Mouse (Mus musculus): Measurements from ENCODE around the gene Ncmap. TPM values are rescaled to one million over a fixed set of nuclear protein-coding genes. Genes with fewer than 3 reads are reported as not detected.

Gene Ncmap
- polyA plus RNA-seq, 1 experiment from 2014 or later, result 0.37 TPM

DNA sequence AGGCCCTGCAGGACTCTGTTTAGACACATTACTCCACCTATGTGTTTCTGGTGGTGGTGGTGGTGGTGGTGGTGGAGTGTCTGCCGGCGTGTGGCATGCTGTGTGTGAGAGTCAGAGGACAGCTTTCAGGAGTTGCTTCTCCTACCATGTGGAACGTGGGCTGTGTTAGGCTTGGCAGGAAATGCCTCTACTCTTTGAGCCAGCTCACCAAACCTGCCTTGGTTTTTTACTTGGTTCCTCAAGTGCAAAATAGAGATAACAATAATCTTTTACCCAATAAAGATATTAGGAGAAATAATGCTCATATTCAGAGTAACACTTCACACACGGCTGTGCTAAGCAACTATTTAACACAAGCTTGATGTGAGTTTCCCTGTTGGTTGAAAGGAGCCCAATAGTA is 31.4 kb upstream of the Ncmap start:
- Histone ChIP-seq H3K36me3 (peaks cover 4% of the 10 kb centered on the region), H3K4me2 (no peak overlapping the region), H3K4me1 (replicated peaks) (peaks cover 12% of the 10 kb centered on the region), H3K27ac (ENCODE audit: poor library complexity, severe bottlenecking) (no peak overlapping the region), H3K27me3 (replicated peaks) (no peaks in the 10 kb centered on the region), H3K9ac (no peak overlapping the region), H3K4me3 (no peak overlapping the region), H3K9me3 (replicated peaks) (no peaks in the 10 kb centered on the region)
- 65% methylated on average over 4 of the region's 4 CpGs for WGBS
- no peak for ATAC-seq (ENCODE audit: insufficient number of reproducible peaks, low FRiP score)

DNA sequence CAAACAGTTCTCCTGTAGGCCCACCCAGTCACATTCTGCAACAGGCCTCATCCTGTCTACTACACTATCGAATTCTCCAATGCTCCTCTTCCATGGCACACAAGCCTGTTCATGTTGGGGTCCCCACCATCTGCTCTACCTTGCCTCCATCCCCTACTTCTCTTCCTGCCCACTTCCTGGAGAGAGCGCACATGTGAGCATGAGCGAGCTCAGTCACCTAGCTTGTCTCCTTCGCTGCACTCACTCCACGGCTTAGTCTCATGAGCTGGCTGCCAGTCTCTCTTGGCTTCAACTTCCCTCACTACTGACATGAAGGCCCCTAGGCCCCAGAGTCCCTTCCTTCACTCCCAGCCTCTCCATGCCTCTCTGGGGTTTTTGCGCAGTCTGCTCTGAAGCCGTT is 28.6 kb upstream of the Ncmap start:
- WGBS, result 84% methylated on average over 7 of the region's 7 CpGs
- Histone ChIP-seq H3K36me3 (peaks cover 25% of the 10 kb centered on the region), H3K27ac (ENCODE audit: poor library complexity, severe bottlenecking) (no peak overlapping the region), H3K4me1 (replicated peaks) (peaks cover 5% of the 10 kb centered on the region; the same call in 1 of the 2 replicates), H3K9me3 (replicated peaks) (no peaks in the 10 kb centered on the region), H3K4me2 (no peak overlapping the region), H3K4me3 (no peak overlapping the region), H3K27me3 (replicated peaks) (no peaks in the 10 kb centered on the region), H3K9ac (no peak overlapping the region)
- no peak for ATAC-seq (ENCODE audit: insufficient number of reproducible peaks, low FRiP score)

DNA sequence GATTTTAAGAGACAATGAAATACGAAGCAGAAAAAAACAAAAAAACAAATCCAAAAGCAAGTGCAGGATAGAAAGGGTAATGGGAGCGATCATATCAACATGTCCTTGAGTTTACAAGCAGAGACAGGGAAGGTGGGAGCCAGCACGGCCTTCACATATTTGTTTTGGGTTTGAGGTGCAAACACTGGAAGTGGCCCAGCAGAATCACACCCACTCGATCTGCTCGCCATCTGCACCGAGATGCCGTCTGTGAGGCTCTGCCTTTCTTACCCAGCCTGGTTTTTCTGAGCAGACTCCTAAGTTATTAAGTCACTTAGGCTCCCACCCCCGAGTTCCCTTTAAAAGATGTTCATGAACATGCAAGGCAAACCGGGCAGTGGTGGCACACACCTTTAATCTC is 27.6 kb upstream of the Ncmap start:
- H3K27ac ChIP-seq (ENCODE audit: poor library complexity, severe bottlenecking), result no peak overlapping the region
- peaks cover 26% of the 10 kb centered on the region for H3K36me3 ChIP-seq
- H3K9me3 ChIP-seq (replicated peaks), result no peaks in the 10 kb centered on the region
- no peaks in the 10 kb centered on the region for H3K27me3 ChIP-seq (replicated peaks)
- no peak overlapping the region for H3K4me2 ChIP-seq
- ATAC-seq (ENCODE audit: insufficient number of reproducible peaks, low FRiP score), result no peak
- H3K9ac ChIP-seq, result no peak overlapping the region
- H3K4me1 ChIP-seq (replicated peaks), result peaks cover 5% of the 10 kb centered on the region; the same call in 1 of the 2 replicates
- H3K4me3 ChIP-seq, result no peak overlapping the region
- 79% methylated on average over 9 of the region's 9 CpGs for WGBS

DNA sequence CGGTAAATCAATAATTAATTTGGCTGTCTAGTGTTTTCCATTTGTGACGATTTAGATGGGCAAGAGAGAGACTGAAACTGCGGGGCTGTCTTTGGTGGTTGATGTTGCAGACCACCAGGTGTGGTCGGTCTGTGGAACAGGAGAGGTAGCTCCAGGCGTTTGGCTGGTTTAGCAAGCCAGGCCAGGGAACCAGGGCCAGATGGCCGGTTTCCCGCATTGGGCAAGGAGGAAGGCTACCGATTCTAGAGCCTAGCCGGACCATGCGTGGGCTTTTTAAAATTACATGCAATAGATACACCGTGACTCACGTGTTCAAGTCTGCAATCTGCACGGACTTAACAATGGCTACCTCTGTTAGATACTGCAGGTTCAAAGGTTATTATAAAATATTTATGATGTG is 22.9 kb upstream of the Ncmap start:
- WGBS, result 91% methylated on average over 13 of the region's 13 CpGs
- no peaks in the 10 kb centered on the region for H3K4me1 ChIP-seq (replicated peaks)
- no peak overlapping the region for H3K27ac ChIP-seq (ENCODE audit: poor library complexity, severe bottlenecking)
- no peak for ATAC-seq (ENCODE audit: insufficient number of reproducible peaks, low FRiP score)
- no peaks in the 10 kb centered on the region for H3K27me3 ChIP-seq (replicated peaks)
- H3K4me3 ChIP-seq, result no peak overlapping the region
- no peaks in the 10 kb centered on the region for H3K9me3 ChIP-seq (replicated peaks)
- H3K36me3 ChIP-seq, result peaks cover 57% of the 10 kb centered on the region
- H3K4me2 ChIP-seq, result no peak overlapping the region
- no peak overlapping the region for H3K9ac ChIP-seq

DNA sequence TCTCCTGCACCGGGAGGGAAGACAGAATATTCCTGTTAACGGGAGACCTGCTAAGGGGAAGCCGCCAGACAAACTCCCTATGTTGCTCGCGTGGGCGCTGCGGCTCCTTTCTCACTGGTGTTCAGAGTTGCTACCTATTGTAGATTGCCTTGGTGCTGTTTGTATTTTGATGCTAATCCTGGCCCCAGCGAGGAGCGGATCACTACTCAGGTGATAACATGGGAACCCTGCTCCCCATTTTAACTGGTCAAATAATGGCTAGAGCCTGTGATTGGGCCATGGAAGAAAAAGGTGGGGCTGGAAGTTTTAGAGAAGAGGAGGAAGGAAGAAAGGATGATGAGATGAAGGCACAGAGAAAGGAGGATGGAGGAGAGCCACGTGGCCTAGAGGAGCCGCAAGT is 22.4 kb upstream of the Ncmap start:
- WGBS, result 68% methylated on average over 11 of the region's 11 CpGs
- Histone ChIP-seq H3K27me3 (replicated peaks) (no peaks in the 10 kb centered on the region), H3K9ac (no peak overlapping the region), H3K4me2 (no peak overlapping the region), H3K9me3 (replicated peaks) (no peaks in the 10 kb centered on the region), H3K4me3 (no peak overlapping the region), H3K27ac (ENCODE audit: poor library complexity, severe bottlenecking) (no peak overlapping the region), H3K4me1 (replicated peaks) (no peaks in the 10 kb centered on the region), H3K36me3 (peaks cover 59% of the 10 kb centered on the region)
- ATAC-seq (ENCODE audit: insufficient number of reproducible peaks, low FRiP score), result no peak

DNA sequence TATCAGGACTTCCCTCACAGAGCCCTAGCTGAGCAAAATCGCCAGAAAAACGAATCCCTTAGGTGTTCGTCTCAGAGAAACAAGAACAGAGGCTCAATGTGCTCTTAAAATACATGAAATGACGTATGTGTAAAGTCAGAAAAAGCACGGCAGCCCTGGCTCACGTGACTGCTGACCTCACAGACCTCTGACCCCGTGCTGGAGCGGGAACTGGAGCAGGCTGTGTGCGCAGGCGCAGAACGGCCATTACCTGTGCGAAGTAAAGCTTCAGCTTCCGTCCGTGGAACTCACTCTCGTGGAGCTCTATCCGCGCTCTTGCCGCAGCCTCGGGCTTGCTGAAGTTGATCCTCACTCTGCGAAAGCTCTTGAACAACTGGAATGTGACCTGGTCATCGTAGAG is 22.0 kb upstream of the Ncmap start:
- 76% methylated on average over 21 of the region's 21 CpGs for WGBS
- no peak overlapping the region for H3K4me3 ChIP-seq
- no peaks in the 10 kb centered on the region for H3K4me1 ChIP-seq (replicated peaks)
- peaks cover 62% of the 10 kb centered on the region for H3K36me3 ChIP-seq
- no peak overlapping the region for H3K4me2 ChIP-seq
- no peaks in the 10 kb centered on the region for H3K27me3 ChIP-seq (replicated peaks)
- H3K27ac ChIP-seq (ENCODE audit: poor library complexity, severe bottlenecking), result no peak overlapping the region
- no peaks in the 10 kb centered on the region for H3K9me3 ChIP-seq (replicated peaks)
- H3K9ac ChIP-seq, result no peak overlapping the region
- ATAC-seq (ENCODE audit: insufficient number of reproducible peaks, low FRiP score), result no peak

DNA sequence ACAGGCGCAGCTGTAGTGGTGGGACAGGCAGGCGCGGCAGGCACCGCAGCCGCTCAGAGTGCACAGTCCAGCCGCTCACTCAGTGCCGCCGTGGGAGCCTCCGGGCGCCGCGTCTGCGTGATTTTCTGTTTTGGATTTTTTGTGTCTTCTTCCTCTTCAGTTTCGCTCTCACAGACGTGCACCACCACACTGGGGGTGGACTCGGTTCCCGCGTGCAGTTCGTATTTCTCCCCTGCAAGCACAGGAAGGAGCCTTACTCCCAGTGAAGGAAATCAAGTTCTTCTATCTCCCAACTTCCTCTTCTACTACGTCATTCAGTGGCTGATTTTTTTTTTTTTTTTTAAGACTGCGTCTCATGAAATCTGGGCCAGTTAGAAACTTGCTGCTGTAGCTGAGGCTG is 18.3 kb upstream of the Ncmap start:
- Histone ChIP-seq H3K27me3 (replicated peaks) (no peaks in the 10 kb centered on the region), H3K4me2 (no peak overlapping the region), H3K9ac (no peak overlapping the region), H3K27ac (ENCODE audit: poor library complexity, severe bottlenecking) (no peak overlapping the region), H3K9me3 (replicated peaks) (no peaks in the 10 kb centered on the region), H3K36me3 (peaks cover 50% of the 10 kb centered on the region), H3K4me3 (no peak overlapping the region), H3K4me1 (replicated peaks) (no peaks in the 10 kb centered on the region)
- 82% methylated on average over 21 of the region's 21 CpGs for WGBS
- no peak for ATAC-seq (ENCODE audit: insufficient number of reproducible peaks, low FRiP score)

DNA sequence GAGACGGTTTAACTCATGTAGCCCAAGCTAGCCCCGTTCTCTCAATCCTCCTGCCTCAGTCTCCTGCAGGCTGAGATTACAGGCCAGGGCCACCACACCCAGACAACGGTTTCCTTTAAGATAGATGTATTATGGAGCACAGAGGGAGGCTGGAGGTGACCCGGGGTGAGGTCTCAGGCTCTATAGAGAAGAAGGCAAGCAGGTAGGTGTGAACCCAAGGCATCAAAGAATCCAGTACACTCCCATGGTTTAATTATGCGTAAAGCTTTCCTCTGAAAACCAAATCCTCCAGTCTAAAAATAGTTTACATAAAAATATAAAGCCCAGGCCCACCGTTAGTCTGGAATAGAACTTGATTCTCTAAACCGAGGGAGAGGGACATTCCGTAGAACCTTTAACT is 15.5 kb upstream of the Ncmap start:
- Histone ChIP-seq H3K9ac (no peak overlapping the region), H3K27me3 (replicated peaks) (no peaks in the 10 kb centered on the region), H3K27ac (ENCODE audit: poor library complexity, severe bottlenecking) (no peak overlapping the region), H3K4me2 (no peak overlapping the region), H3K4me3 (no peak overlapping the region), H3K4me1 (replicated peaks) (no peaks in the 10 kb centered on the region), H3K9me3 (replicated peaks) (no peaks in the 10 kb centered on the region), H3K36me3 (peaks cover 30% of the 10 kb centered on the region)
- WGBS, result 78% methylated on average over 8 of the region's 8 CpGs
- ATAC-seq (ENCODE audit: insufficient number of reproducible peaks, low FRiP score), result no peak

DNA sequence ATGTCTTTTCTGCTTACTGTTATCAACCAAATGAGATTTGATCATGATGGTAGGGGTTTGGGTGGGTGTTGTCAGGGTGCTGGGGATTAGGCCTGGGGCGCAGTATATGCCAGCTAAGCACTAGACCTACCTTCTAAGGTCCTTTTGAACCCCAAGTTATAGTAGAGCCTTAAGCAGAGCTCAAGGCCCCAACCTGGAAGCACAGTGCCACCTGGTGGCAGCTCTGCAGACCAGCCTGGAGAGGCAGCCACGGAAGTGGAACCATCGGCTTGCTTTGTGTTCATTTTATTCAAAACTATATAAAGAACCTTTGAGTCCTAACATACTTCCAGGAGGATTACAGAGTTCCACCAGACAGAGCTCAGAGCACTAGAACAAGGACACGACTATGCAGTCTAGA is 13.6 kb upstream of the Ncmap start:
- Histone ChIP-seq H3K9ac (no peak overlapping the region), H3K27me3 (replicated peaks) (no peaks in the 10 kb centered on the region), H3K4me1 (replicated peaks) (no peaks in the 10 kb centered on the region), H3K4me3 (no peak overlapping the region), H3K27ac (ENCODE audit: poor library complexity, severe bottlenecking) (no peak overlapping the region), H3K36me3 (peaks cover 24% of the 10 kb centered on the region), H3K4me2 (no peak overlapping the region), H3K9me3 (replicated peaks) (no peaks in the 10 kb centered on the region)
- ATAC-seq (ENCODE audit: insufficient number of reproducible peaks, low FRiP score), result no peak
- 37% methylated on average over 4 of the region's 4 CpGs for WGBS

DNA sequence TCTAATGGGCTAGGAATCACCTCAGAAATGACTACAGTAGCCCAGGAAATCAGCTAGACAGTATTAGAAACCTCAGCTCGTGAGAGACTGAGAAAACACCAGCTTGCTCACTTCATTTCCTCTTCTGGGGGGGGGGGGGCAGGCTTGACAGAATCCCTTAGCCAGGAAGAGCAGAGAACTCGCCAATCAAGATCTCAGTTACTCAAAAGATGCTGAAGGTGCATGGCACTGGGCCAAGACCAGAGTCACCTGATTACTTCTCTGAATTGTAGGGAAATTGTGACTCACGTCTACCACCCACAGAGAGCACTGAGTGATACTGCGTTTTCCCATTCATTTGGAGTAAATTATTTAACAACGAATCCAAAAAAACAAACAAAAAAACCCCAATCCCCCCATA is 8.2 kb upstream of the Ncmap start:
- Histone ChIP-seq H3K27me3 (replicated peaks) (no peaks in the 10 kb centered on the region), H3K9me3 (replicated peaks) (no peaks in the 10 kb centered on the region), H3K4me1 (replicated peaks) (no peaks in the 10 kb centered on the region; the same call in 1 of the 2 replicates), H3K4me2 (no peak overlapping the region), H3K4me3 (no peak overlapping the region), H3K9ac (no peak overlapping the region), H3K27ac (ENCODE audit: poor library complexity, severe bottlenecking) (no peak overlapping the region), H3K36me3 (no peaks in the 10 kb centered on the region; the same call in 1 of the 2 replicates)
- no peak for ATAC-seq (ENCODE audit: insufficient number of reproducible peaks, low FRiP score)
- WGBS, result 42% methylated on average over 5 of the region's 5 CpGs

DNA sequence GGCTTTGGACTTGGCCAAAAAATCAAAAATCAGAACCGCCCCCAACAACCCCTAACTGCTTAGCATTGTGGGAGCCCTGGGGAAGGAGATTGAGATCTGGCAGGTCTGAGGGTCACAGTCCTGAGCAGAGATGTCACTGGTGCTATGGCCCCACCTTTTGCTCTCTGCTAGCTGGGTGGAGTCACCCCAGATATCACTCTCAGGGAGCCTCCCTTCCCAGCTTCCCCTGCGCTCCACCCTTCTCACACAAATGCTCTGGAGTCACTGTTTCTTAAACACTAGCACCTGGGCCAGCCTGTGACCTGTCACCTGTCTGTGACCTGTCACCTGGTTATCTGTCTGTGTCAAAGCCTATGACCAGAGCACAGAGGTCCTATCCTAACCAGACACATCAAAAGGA is 6.9 kb upstream of the Ncmap start:
- Histone ChIP-seq H3K27me3 (replicated peaks) (no peaks in the 10 kb centered on the region), H3K9me3 (replicated peaks) (no peaks in the 10 kb centered on the region), H3K4me1 (replicated peaks) (no peaks in the 10 kb centered on the region; the same call in 1 of the 2 replicates), H3K9ac (no peak overlapping the region), H3K36me3 (no peaks in the 10 kb centered on the region; the same call in 1 of the 2 replicates), H3K4me3 (no peak overlapping the region), H3K27ac (ENCODE audit: poor library complexity, severe bottlenecking) (no peak overlapping the region), H3K4me2 (no peak overlapping the region)
- ATAC-seq (ENCODE audit: insufficient number of reproducible peaks, low FRiP score), result peak; percentile 33; the same call in 1 of the 2 replicates
- 80% methylated on average over 2 of the region's 2 CpGs for WGBS

DNA sequence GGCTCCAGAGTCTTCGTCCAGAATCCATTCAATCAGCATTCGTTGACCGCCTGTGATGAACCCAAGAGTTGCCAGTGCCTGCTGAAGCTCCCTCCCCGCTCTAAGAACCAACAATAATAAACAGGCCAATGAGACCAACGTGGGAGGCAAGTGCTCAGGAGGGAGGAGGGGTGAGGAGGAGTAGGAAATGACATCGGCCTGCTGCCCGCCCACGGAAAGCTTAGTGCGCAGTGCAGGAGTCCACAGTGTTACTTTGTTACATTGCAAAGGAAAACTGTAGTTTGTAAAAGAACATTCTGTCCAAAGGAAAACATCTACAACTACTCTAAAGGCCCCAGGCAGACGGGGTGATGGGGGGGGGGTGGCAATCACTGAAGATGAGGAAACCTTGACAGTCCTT is 6.0 kb upstream of the Ncmap start:
- no peak for ATAC-seq (ENCODE audit: insufficient number of reproducible peaks, low FRiP score)
- Histone ChIP-seq H3K4me1 (replicated peaks) (no peaks in the 10 kb centered on the region; the same call in 1 of the 2 replicates), H3K27ac (ENCODE audit: poor library complexity, severe bottlenecking) (no peak overlapping the region), H3K27me3 (replicated peaks) (peaks cover 7% of the 10 kb centered on the region), H3K4me3 (no peak overlapping the region), H3K36me3 (no peaks in the 10 kb centered on the region), H3K4me2 (no peak overlapping the region), H3K9me3 (replicated peaks) (no peaks in the 10 kb centered on the region), H3K9ac (no peak overlapping the region)
- 69% methylated on average over 10 of the region's 10 CpGs for WGBS

Data from heart, embryonic 12.5 days (tissue).